Mouse (Mus musculus): ENCODE data around the gene Nexn. TPM values are rescaled to one million over a fixed set of nuclear protein-coding genes. Genes with fewer than 3 reads are reported as not detected.

Nexn gene
- polyA plus RNA-seq, 1 experiment from 2014 or later = 1.7 TPM

GRCm38 (mm10) chr3:152284759-152285158 lies 18.6 kb upstream of the Nexn start:
- no peaks in the 10 kb centered on the region for H3K27me3 ChIP-seq (replicated peaks; ENCODE audit: control insufficient read depth, insufficient read depth, low read length)
- no peak overlapping the region for H3K4me2 ChIP-seq (ENCODE audit: low read length)
- peaks cover 26% of the 10 kb centered on the region for H3K36me3 ChIP-seq (ENCODE audit: control insufficient read depth, insufficient read depth, low read length)
- no peak overlapping the region for H3K4me3 ChIP-seq (ENCODE audit: low read length)
- no peak for ATAC-seq
- H3K27ac ChIP-seq (ENCODE audit: low read depth, low read length) = no peak overlapping the region
- H3K9ac ChIP-seq (ENCODE audit: low read depth, low read length) = no peak overlapping the region
- 95% methylated on average over 5 of the region's 5 CpGs for WGBS
- no peaks in the 10 kb centered on the region for H3K9me3 ChIP-seq (ENCODE audit: control insufficient read depth, low read length)
- no peaks in the 10 kb centered on the region for H3K4me1 ChIP-seq (ENCODE audit: control insufficient read depth, insufficient read depth, low read depth, low read length)

DNA sequence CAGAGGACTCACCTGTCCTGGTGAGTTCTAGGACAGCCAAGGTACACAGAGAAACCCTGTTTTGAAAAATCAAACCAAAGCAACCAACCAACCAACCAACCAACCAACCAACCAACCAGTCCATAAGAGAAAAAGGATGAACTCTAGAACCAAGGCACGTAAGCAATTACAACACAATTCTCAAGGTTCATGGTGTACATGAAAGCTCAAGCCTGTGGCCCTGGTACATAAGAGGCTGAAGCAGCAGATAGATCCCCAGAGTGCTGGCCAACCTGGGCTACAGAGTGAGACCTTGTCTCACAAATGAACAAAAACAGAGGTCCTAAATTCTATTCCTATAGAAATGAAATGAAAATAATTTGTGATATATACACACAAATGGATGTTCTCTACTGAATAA lies 18.2 kb upstream of the Nexn start:
- 100% methylated on average over 1 of the region's 1 CpGs for WGBS

GRCm38 (mm10) chr3:152282126-152282525 lies 16.0 kb upstream of the Nexn start:
- H3K4me3 ChIP-seq (ENCODE audit: low read length) = no peak overlapping the region
- no peaks in the 10 kb centered on the region for H3K9me3 ChIP-seq (ENCODE audit: control insufficient read depth, low read length)
- no peak overlapping the region for H3K9ac ChIP-seq (ENCODE audit: low read depth, low read length)
- H3K27me3 ChIP-seq (replicated peaks; ENCODE audit: control insufficient read depth, insufficient read depth, low read length) = no peaks in the 10 kb centered on the region
- 36% methylated on average over 3 of the region's 3 CpGs for WGBS
- no peaks in the 10 kb centered on the region for H3K4me1 ChIP-seq (ENCODE audit: control insufficient read depth, insufficient read depth, low read depth, low read length)
- H3K27ac ChIP-seq (ENCODE audit: low read depth, low read length) = no peak overlapping the region
- no peak overlapping the region for H3K4me2 ChIP-seq (ENCODE audit: low read length)
- no peak for ATAC-seq
- H3K36me3 ChIP-seq (ENCODE audit: control insufficient read depth, insufficient read depth, low read length) = peaks cover 18% of the 10 kb centered on the region

More for the DNA sequence above, 18.2 kb upstream of the Nexn start:
- no peak overlapping the region for H3K27ac ChIP-seq (ENCODE audit: low read depth, low read length)
- peaks cover 26% of the 10 kb centered on the region for H3K36me3 ChIP-seq (ENCODE audit: control insufficient read depth, insufficient read depth, low read length)
- no peak overlapping the region for H3K9ac ChIP-seq (ENCODE audit: low read depth, low read length)
- H3K27me3 ChIP-seq (replicated peaks; ENCODE audit: control insufficient read depth, insufficient read depth, low read length) = no peaks in the 10 kb centered on the region
- no peaks in the 10 kb centered on the region for H3K4me1 ChIP-seq (ENCODE audit: control insufficient read depth, insufficient read depth, low read depth, low read length)
- H3K4me2 ChIP-seq (ENCODE audit: low read length) = no peak overlapping the region
- no peak for ATAC-seq
- no peak overlapping the region for H3K4me3 ChIP-seq (ENCODE audit: low read length)
- no peaks in the 10 kb centered on the region for H3K9me3 ChIP-seq (ENCODE audit: control insufficient read depth, low read length)

GRCm38 (mm10) chr3:152278431-152278830 lies 12.3 kb upstream of the Nexn start:
- Histone ChIP-seq H3K4me2 (ENCODE audit: low read length) (no peak overlapping the region), H3K9ac (ENCODE audit: low read depth, low read length) (no peak overlapping the region), H3K36me3 (ENCODE audit: control insufficient read depth, insufficient read depth, low read length) (peaks cover 28% of the 10 kb centered on the region), H3K4me3 (ENCODE audit: low read length) (no peak overlapping the region), H3K27ac (ENCODE audit: low read depth, low read length) (no peak overlapping the region), H3K9me3 (ENCODE audit: control insufficient read depth, low read length) (no peaks in the 10 kb centered on the region), H3K4me1 (ENCODE audit: control insufficient read depth, insufficient read depth, low read depth, low read length) (no peaks in the 10 kb centered on the region), H3K27me3 (replicated peaks; ENCODE audit: control insufficient read depth, insufficient read depth, low read length) (no peaks in the 10 kb centered on the region)
- ATAC-seq = no peak
- 86% methylated on average over 2 of the region's 2 CpGs for WGBS

- H3K4me1 ChIP-seq (ENCODE audit: control insufficient read depth, insufficient read depth, low read depth, low read length) = no peaks in the 10 kb centered on the region
- no peak overlapping the region for H3K9ac ChIP-seq (ENCODE audit: low read depth, low read length)
- no peaks in the 10 kb centered on the region for H3K9me3 ChIP-seq (ENCODE audit: control insufficient read depth, low read length)
- ATAC-seq = no peak
- H3K27ac ChIP-seq (ENCODE audit: low read depth, low read length) = no peak overlapping the region
- no peak overlapping the region for H3K4me3 ChIP-seq (ENCODE audit: low read length)
- no peak overlapping the region for H3K4me2 ChIP-seq (ENCODE audit: low read length)
- peaks cover 24% of the 10 kb centered on the region for H3K36me3 ChIP-seq (ENCODE audit: control insufficient read depth, insufficient read depth, low read length)
- H3K27me3 ChIP-seq (replicated peaks; ENCODE audit: control insufficient read depth, insufficient read depth, low read length) = no peaks in the 10 kb centered on the region
- WGBS = 96% methylated on average over 2 of the region's 2 CpGs
Observed at GRCm38 (mm10) chr3:152277912-152278311, 11.8 kb upstream of the Nexn start.

- H3K4me2 ChIP-seq (ENCODE audit: low read length) = no peak overlapping the region
- no peaks in the 10 kb centered on the region for H3K9me3 ChIP-seq (ENCODE audit: control insufficient read depth, low read length)
- H3K27me3 ChIP-seq (replicated peaks; ENCODE audit: control insufficient read depth, insufficient read depth, low read length) = no peaks in the 10 kb centered on the region
- no peak overlapping the region for H3K27ac ChIP-seq (ENCODE audit: low read depth, low read length)
- no peak overlapping the region for H3K4me3 ChIP-seq (ENCODE audit: low read length)
- WGBS = 90% methylated on average over 3 of the region's 3 CpGs
- H3K36me3 ChIP-seq (ENCODE audit: control insufficient read depth, insufficient read depth, low read length) = peaks cover 14% of the 10 kb centered on the region
- ATAC-seq = no peak
- no peak overlapping the region for H3K9ac ChIP-seq (ENCODE audit: low read depth, low read length)
- H3K4me1 ChIP-seq (ENCODE audit: control insufficient read depth, insufficient read depth, low read depth, low read length) = no peaks in the 10 kb centered on the region
Observed at GRCm38 (mm10) chr3:152276935-152277334, 10.8 kb upstream of the Nexn start.

GRCm38 (mm10) chr3:152275008-152275407 lies 8.9 kb upstream of the Nexn start:
- H3K36me3 ChIP-seq (ENCODE audit: control insufficient read depth, insufficient read depth, low read length) = peaks cover 14% of the 10 kb centered on the region
- no peak overlapping the region for H3K27ac ChIP-seq (ENCODE audit: low read depth, low read length)
- no peak overlapping the region for H3K4me2 ChIP-seq (ENCODE audit: low read length)
- H3K9ac ChIP-seq (ENCODE audit: low read depth, low read length) = no peak overlapping the region
- H3K4me3 ChIP-seq (ENCODE audit: low read length) = no peak overlapping the region
- no peaks in the 10 kb centered on the region for H3K27me3 ChIP-seq (replicated peaks; ENCODE audit: control insufficient read depth, insufficient read depth, low read length)
- ATAC-seq = no peak
- 66% methylated on average over 8 of the region's 8 CpGs for WGBS
- no peaks in the 10 kb centered on the region for H3K9me3 ChIP-seq (ENCODE audit: control insufficient read depth, low read length)
- no peaks in the 10 kb centered on the region for H3K4me1 ChIP-seq (ENCODE audit: control insufficient read depth, insufficient read depth, low read depth, low read length)

DNA sequence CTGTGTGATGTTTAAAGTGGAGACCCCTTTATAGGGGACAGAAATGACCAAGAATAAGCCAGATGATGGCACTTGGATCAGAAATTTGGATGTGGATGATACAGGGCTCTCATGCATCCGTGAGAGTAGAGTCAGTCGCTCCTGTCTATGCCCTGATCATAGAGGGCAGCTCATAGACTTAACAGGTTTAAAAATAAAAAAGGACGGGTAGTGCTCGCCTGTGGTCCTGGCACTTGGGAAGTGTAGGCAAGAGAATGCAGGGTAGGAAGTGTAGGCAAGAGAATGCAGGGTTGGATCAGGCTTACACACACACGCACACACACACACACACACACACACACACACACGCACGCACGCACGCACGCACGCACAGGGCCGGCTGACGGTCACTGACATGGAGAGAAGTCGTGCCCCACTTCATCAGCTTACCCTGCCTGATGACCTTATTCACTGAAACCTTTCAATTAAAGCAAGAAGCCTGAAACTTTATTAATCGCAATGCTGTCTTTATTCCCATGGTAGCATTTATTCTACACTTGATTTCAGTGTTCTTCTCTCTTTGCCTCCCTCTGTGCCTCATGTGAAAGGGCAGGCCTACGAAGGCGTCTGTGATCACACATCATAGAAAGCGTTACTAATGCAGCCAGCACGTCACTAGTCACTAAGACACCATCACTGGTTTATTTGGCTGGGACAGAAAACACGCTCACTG lies 7.0 kb upstream of the Nexn start:
- Histone ChIP-seq H3K9me3 (ENCODE audit: control insufficient read depth, low read length) (no peaks in the 10 kb centered on the region), H3K4me3 (ENCODE audit: low read length) (no peak overlapping the region), H3K4me2 (ENCODE audit: low read length) (no peak overlapping the region), H3K4me1 (ENCODE audit: control insufficient read depth, insufficient read depth, low read depth, low read length) (no peaks in the 10 kb centered on the region), H3K36me3 (ENCODE audit: control insufficient read depth, insufficient read depth, low read length) (peaks cover 14% of the 10 kb centered on the region), H3K27ac (ENCODE audit: low read depth, low read length) (no peak overlapping the region), H3K27me3 (replicated peaks; ENCODE audit: control insufficient read depth, insufficient read depth, low read length) (no peaks in the 10 kb centered on the region), H3K9ac (ENCODE audit: low read depth, low read length) (no peak overlapping the region)
- WGBS = 77% methylated on average over 19 of the region's 20 CpGs
- no peak for ATAC-seq

GRCm38 (mm10) chr3:152271876-152272275 lies 5.7 kb upstream of the Nexn start:
- Histone ChIP-seq H3K4me2 (ENCODE audit: low read length) (no peak overlapping the region), H3K9ac (ENCODE audit: low read depth, low read length) (no peak overlapping the region), H3K4me1 (ENCODE audit: control insufficient read depth, insufficient read depth, low read depth, low read length) (no peaks in the 10 kb centered on the region), H3K27me3 (replicated peaks; ENCODE audit: control insufficient read depth, insufficient read depth, low read length) (peaks cover 3% of the 10 kb centered on the region), H3K36me3 (ENCODE audit: control insufficient read depth, insufficient read depth, low read length) (peaks cover 14% of the 10 kb centered on the region), H3K27ac (ENCODE audit: low read depth, low read length) (no peak overlapping the region), H3K4me3 (ENCODE audit: low read length) (no peak overlapping the region), H3K9me3 (ENCODE audit: control insufficient read depth, low read length) (no peaks in the 10 kb centered on the region)
- WGBS = 83% methylated on average over 6 of the region's 6 CpGs
- no peak for ATAC-seq
